Comparison of ENCODE assay signal across 8 mouse cellular contexts in the genomic region with DNA sequence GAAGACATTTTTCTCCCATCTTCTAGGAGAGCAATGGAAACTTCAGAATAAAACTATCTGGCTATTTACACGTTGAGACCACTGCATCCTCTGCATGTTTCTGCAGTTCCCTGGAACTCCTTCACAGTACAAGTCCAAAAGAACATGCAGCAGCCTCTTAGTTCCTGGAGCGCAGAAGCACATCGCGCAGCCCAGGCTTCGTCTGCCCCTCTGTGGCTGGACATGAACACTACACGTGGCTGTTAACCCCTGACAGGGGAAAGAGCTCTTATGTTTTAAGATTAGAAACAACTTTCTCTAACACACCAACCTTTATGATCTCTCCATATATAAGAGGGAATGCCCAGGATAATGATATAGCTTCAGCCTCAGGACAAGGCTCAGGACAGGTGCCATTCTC.
A peak's percentile ranks its signal among the peaks of the same experiment; 100 is the strongest.
DNase-seq lines count a peak whose midpoint lies in the region; ATAC-seq and TF ChIP-seq lines count a peak whose summit lies in the region.

No protein-coding gene starts in this region.

- no peak overlapping the region for H3K4me2 ChIP-seq in lung, postnatal 0 days (replicated peaks; ENCODE audit: low read depth, low read length)
- H3K4me2 ChIP-seq in liver, embryonic 14.5 days (ENCODE audit: low read depth): no peak overlapping the region
- no peak overlapping the region for H3K4me2 ChIP-seq in stomach, embryonic 14.5 days (replicated peaks; ENCODE audit: low read depth, low read length)

- no peak overlapping the region for H3K27ac ChIP-seq in lung, postnatal 0 days (ENCODE audit: low read length)
- no peak overlapping the region for H3K27ac ChIP-seq in liver, embryonic 14.5 days
- no peak overlapping the region for H3K27ac ChIP-seq in stomach, embryonic 14.5 days (ENCODE audit: low read length)

- no peak overlapping the region for H3K9ac ChIP-seq in lung, postnatal 0 days (replicated peaks; ENCODE audit: low read depth)
- H3K9ac ChIP-seq in liver, embryonic 14.5 days (replicated peaks): no peak overlapping the region
- H3K9ac ChIP-seq in stomach, embryonic 14.5 days (replicated peaks; ENCODE audit: low read depth, low read length): no peak overlapping the region

- WGBS in lung, postnatal 0 days: 22% methylated on average over 6 of the region's 6 CpGs
- WGBS in lung, adult 2 months: 21% methylated on average over 6 of the region's 6 CpGs
- WGBS in liver, embryonic 14.5 days (ENCODE audit: insufficient replicate concordance): 44% methylated on average over 6 of the region's 6 CpGs
- 36% methylated on average over 6 of the region's 6 CpGs for WGBS in stomach, embryonic 14.5 days

- H3K27me3 ChIP-seq in lung, postnatal 0 days (replicated peaks; ENCODE audit: insufficient read depth, low read length): no peaks in the 10 kb centered on the region
- no peaks in the 10 kb centered on the region for H3K27me3 ChIP-seq in liver, embryonic 14.5 days (ENCODE audit: control insufficient read depth, insufficient read depth, low read length)
- H3K27me3 ChIP-seq in stomach, embryonic 14.5 days (ENCODE audit: control insufficient read depth, insufficient read depth, low read length): no peaks in the 10 kb centered on the region

- TF ChIP-seq CTCF in lung, postnatal 0 days (IDR thresholded peaks at IDR 0.05): peak; percentile 61
- no peak for TF ChIP-seq CTCF in lung, adult 2 months (IDR thresholded peaks at IDR 0.05; ENCODE audit: insufficient read depth, low read length)
- peak; percentile 56 for TF ChIP-seq CTCF in liver, embryonic 14.5 days (IDR thresholded peaks at IDR 0.05; ENCODE audit: low read depth)

- TF ChIP-seq POLR2A in lung, adult 2 months (IDR thresholded peaks at IDR 0.05; ENCODE audit: borderline replicate concordance, extremely low read depth, low read depth, low read length): no peak

- peak; percentile 14 for DNase-seq in lung, postnatal 0 days (ENCODE audit: low spot score)
- no peak for DNase-seq in lung, adult 2 months
- DNase-seq in cerebellum, adult 9-11 months: peak; percentile 43
- DNase-seq in frontal cortex, postnatal 36 days (ENCODE audit: low spot score in 2 of 2): peak; percentile 21 to 47
- no peak for DNase-seq in liver, embryonic 14.5 days (ENCODE audit: low read depth in 3 of 3, low spot score in 3 of 3)
- DNase-seq in urinary bladder, adult 18-20 months (ENCODE audit: low spot score in 2 of 2): no peak
- no peak for DNase-seq in gastrocnemius, postnatal 25 days

- no peaks in the 10 kb centered on the region for H3K36me3 ChIP-seq in lung, postnatal 0 days (ENCODE audit: insufficient read depth, low read length)
- no peaks in the 10 kb centered on the region for H3K36me3 ChIP-seq in liver, embryonic 14.5 days (replicated peaks; ENCODE audit: control insufficient read depth, insufficient read depth, low read depth)
- no peaks in the 10 kb centered on the region for H3K36me3 ChIP-seq in stomach, embryonic 14.5 days (ENCODE audit: control insufficient read depth, insufficient read depth, low read length)

- H3K9me3 ChIP-seq in lung, postnatal 0 days (ENCODE audit: low read length): no peaks in the 10 kb centered on the region
- no peaks in the 10 kb centered on the region for H3K9me3 ChIP-seq in liver, embryonic 14.5 days (ENCODE audit: control insufficient read depth, low read length)
- no peaks in the 10 kb centered on the region for H3K9me3 ChIP-seq in stomach, embryonic 14.5 days (ENCODE audit: control insufficient read depth, low read depth, low read length)

- no peak overlapping the region for H3K4me3 ChIP-seq in lung, postnatal 0 days (ENCODE audit: low read depth, low read length)
- no peak overlapping the region for H3K4me3 ChIP-seq in lung, adult 2 months (replicated peaks; ENCODE audit: extremely low read depth, low read depth, low read length)
- no peak overlapping the region for H3K4me3 ChIP-seq in liver, embryonic 14.5 days (ENCODE audit: insufficient read depth in 1 of 2, low read depth in 2 of 2, low read length in 2 of 2)
- H3K4me3 ChIP-seq in stomach, embryonic 14.5 days (ENCODE audit: low read depth, low read length): no peak overlapping the region

- H3K4me1 ChIP-seq in lung, postnatal 0 days (ENCODE audit: insufficient read depth, low read depth, low read length): no peaks in the 10 kb centered on the region
- H3K4me1 ChIP-seq in lung, adult 2 months (ENCODE audit: control insufficient read depth, insufficient read depth, low read length): no peaks in the 10 kb centered on the region
- H3K4me1 ChIP-seq in liver, embryonic 14.5 days (replicated peaks; ENCODE audit: control insufficient read depth in 2 of 2, insufficient read depth in 2 of 2, low read length in 1 of 2): no peaks in the 10 kb centered on the region
- H3K4me1 ChIP-seq in stomach, embryonic 14.5 days (ENCODE audit: control insufficient read depth, insufficient read depth, low read length): no peaks in the 10 kb centered on the region

- TF ChIP-seq EP300 in lung, postnatal 0 days (IDR thresholded peaks at IDR 0.05): no peak
- TF ChIP-seq EP300 in liver, embryonic 14.5 days (IDR thresholded peaks at IDR 0.05; ENCODE audit: low read depth): no peak

- no peak for ATAC-seq in lung, postnatal 0 days
- no peak for ATAC-seq in liver, embryonic 14.5 days (ENCODE audit: insufficient read depth)
- 0 out of 2 replicates have a peak, but pooled peaks have one; percentile 28 for ATAC-seq in stomach, embryonic 14.5 days (ENCODE audit: insufficient number of reproducible peaks, insufficient read depth, low FRiP score, low read depth)

Comparison
In these comparisons a context has a peak if more than half of its experiments do, and no peak if none do; other contexts are left out.
1. DNase-seq: peak in lung, postnatal 0 days (single experiment), cerebellum, adult 9-11 months (single experiment) and frontal cortex, postnatal 36 days (2 of 2); none in lung, adult 2 months (single experiment), liver, embryonic 14.5 days (0 of 3), urinary bladder, adult 18-20 months (0 of 2) and gastrocnemius, postnatal 25 days (single experiment).